Mouse (Mus musculus) thymus, adult 18-20 months (tissue): Measurements from ENCODE around the gene Kifap3.

Experiments used
- DNase-seq, 2 experiments: peaks; one replicate each; pipeline ENCODE4 v3.0.0; 2022; ENCODE audit warnings: mixed read lengths in 2 of 2

Gene Kifap3

GRCm38 (mm10) chr1:163893774-163894527, 114.6 kb downstream of the Kifap3 start:
- no peak for DNase-seq

DNA sequence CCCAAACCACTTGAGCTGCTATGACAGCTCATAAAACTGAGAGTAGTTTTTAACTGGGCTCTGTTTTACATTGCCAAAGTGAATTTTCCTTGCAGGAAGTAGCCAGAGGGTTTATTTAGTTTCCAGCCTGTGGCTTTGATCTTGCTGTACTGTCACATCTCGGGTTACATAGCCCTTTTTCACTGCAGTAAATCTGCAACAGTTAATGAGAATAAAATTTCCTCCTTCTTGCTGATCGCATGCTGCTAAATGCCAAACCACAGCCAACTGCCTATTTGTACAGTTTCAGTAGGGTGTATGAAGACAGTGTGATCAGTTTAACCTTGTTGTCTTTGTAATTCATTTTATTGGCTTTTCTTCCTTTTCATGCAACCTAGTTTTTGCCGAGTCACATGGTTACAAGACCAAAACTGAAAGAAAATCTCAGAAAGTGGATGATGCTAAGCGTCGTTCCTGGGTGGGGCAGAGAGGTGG, 118.9 kb downstream of the Kifap3 start:
- no peak for DNase-seq

- DNase-seq, result no peak
Measured at GRCm38 (mm10) chr1:163899575-163899974, 120.2 kb downstream of the Kifap3 start.

DNA sequence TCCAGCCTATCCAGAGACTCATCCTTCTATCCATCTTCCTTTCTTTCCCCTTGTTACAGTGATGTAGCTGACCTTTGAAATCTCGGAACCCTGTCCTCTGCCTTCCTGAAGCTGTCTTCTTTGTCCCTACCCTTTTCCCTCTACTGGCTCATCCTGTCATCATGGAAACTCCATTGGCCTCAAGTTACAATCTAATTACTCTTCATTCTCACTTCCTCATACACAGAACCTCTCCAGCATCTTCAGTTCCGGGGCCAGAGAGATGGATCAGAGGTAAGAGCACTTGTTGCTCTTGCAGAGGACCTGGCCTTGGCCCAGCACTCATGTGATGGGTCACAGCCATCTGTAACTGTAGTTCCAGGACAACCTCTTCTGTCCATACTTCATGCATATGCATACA, 120.8 kb downstream of the Kifap3 start:
- DNase-seq, result no peak

GRCm38 (mm10) chr1:163903411-163903810, 124.0 kb downstream of the Kifap3 start:
- DNase-seq, result no peak

GRCm38 (mm10) chr1:163907007-163907811, 127.8 kb downstream of the Kifap3 start:
- no peak for DNase-seq

GRCm38 (mm10) chr1:163908389-163908788, 129.0 kb downstream of the Kifap3 start:
- no peak for DNase-seq

GRCm38 (mm10) chr1:163910343-163910742, 131.0 kb downstream of the Kifap3 start:
- no peak for DNase-seq

GRCm38 (mm10) chr1:163910785-163911184, 131.4 kb downstream of the Kifap3 start:
- no peak for DNase-seq

- no peak for DNase-seq
Measured at GRCm38 (mm10) chr1:163911981-163912380, 132.6 kb downstream of the Kifap3 start.

GRCm38 (mm10) chr1:163917349-163918160, 138.2 kb downstream of the Kifap3 start:
- DNase-seq, result no peak

DNA sequence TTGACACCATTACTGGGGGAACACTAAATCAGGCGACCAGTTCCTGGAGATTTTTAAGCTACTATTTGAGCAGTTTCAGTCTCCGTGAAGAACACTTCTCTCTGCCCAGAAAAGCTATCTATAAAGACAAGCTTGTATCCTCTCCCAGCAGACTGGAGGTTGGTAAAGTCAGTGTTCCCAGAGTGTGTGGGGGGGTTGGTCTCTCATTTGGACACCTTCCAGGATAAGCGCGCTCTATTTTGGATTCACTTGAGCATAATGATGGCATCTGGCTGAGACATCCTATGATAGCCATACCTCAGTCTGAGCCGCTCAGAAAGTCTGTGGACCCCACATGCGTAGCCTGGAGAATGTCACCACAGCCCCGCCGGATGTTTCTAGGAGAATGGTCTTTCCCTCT, 144.7 kb downstream of the Kifap3 start:
- no peak for DNase-seq

- no peak for DNase-seq
Measured at GRCm38 (mm10) chr1:163928846-163929245, 149.5 kb downstream of the Kifap3 start, which contains the start of gene Scyl3. TSS of gene Scyl3 (plus strand) at chr1:163929100.

DNA sequence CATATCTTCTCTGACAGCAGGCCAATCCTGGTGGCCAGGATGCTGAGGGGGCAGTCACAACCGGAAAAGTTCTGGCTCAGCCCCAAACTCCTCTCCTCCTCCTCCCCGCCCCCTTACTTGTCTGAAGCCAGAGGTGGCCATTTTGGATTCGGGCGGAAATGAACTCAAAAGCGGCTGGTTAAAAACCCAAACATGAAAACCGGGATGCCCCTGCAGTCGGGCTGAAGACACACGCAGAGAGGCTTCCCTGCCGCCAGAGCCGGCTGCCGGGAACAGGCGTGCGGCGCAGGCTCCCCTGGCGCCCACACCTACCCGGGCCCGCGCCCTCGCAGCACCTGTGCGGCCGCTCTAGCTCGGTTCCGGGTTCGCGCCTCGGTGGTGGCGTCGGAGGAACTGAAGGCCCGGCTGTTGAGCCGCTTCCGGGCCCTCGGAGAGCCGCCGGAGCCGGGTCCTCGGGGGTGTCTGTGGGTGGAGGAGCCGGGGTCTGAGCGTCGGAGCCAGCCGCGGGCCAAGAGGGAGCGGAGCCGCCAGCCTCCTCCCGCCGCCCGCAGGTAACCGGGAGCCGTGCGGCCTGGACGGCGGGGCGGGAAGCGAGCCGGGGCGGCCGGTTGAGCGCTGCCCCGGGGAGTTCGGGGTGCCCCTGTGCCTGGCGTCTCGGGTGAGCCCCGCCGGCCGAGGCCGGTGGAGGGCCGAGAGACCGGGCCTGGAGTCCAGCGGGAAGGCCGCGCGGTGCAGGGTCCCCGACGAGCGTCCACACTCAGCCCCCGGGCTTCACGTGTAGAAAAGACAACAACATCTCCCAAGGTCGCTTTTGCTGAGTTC, 150.5 kb downstream of the Kifap3 start:
- peak; percentile 81 to 83 for DNase-seq

- no peak for DNase-seq
Measured at GRCm38 (mm10) chr1:163930458-163930794, 151.0 kb downstream of the Kifap3 start.

DNA sequence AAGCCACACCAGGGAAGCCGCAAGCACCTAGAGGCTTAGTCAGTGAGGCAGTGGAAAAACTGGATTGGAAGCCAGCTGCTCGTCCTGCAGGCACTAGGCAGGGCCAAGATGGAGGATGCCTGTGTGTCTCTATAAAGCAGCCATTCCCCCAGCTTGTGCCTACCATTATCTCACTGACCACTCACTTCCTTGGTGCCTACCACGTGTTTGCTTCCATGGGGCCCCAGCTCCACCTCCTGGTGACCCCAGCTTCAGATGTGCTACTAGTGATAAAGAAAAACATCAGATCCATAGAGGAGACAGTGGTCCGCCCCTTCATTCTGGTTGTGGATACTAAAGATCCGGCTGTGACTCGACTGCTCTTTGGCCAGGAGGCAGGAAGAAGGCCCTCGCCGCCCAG, 152.4 kb downstream of the Kifap3 start:
- DNase-seq, result no peak

- DNase-seq, result no peak
Measured at GRCm38 (mm10) chr1:163934591-163934990, 155.2 kb downstream of the Kifap3 start.

- DNase-seq, result no peak
Measured at GRCm38 (mm10) chr1:163942056-163942455, 162.7 kb downstream of the Kifap3 start.

DNA sequence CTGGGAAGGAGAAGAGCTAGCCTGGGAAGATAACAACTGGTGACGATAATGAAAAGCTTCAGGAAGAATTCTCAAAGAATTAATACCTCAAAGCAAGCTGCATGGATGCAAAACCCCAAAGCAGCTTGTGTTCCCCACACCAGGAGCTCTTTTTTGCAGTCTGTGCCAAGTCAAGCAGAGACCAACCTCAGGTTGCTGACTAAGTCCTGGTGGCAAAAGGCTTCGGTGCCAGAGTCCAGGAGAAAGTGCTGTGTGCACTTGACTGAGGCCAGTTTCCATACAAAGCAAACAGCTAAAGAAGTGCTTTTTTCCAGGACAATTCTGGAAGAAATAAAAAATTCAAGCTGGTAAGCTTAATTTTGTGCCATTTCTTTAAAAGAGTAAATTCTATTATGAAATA, 174.0 kb downstream of the Kifap3 start:
- DNase-seq, result no peak

GRCm38 (mm10) chr1:163958036-163958435, 178.7 kb downstream of the Kifap3 start:
- DNase-seq, result no peak

- DNase-seq, result no peak
Measured at GRCm38 (mm10) chr1:163964008-163964689, 184.8 kb downstream of the Kifap3 start.
